Mouse (Mus musculus): ENCODE data around the gene Zfyve9. TPM values are rescaled to one million over a fixed set of nuclear protein-coding genes. Genes with fewer than 3 reads are reported as not detected.

The Zfyve9 gene
- polyA plus RNA-seq (2015; fragmentation: Nextera tagmentation; extraction: Ambion mirVana), result 5.7 and 6.7 TPM in 2 replicates

DNA sequence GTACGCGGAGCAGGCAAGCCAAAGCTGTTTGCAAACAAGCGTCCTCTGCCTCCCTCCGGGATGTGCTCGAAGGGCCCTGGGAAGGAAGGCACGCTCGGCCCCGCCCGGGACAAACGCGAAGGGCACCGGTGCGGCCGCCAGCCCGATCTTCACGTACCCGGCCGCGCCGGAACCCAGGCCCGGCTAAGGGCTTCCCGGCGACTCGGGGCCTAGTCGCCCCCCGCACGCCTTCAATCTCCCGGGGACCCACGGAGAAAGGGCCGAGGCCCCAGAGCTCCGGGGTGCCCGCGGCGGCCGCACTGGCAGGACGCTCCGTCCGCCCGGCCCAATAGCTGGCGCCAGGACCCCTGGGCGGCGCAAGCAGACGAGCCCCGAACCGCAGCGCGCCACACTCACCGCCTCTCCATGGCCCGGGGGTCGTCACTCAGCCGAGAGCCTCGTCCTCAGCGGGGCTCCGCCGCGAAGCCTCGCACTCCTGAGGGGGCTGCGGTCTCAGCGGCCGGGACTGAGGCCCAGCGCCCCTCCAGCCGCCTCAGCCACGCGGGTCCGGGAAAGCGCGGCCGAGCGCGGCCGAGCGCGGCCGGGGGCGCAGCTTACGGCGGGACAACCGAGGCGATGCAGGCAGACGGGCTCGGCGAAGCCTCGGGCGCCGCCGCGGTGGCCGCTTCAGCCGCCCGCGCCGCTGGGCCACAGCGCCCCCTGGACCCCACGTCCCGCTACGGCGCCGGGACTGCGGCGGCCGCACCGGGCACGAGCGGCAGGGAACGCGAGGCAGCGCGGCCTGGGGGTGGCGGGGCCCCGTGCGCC lies at the start of gene Zfyve9:
Gene Zfyve9 (minus strand): TSS at position 742 of the 807 bp plus-strand sequence.
- Histone ChIP-seq H3K27ac (peak within 1 kb of the TSS; percentile 97), H3K36me3 (no peaks in the 10 kb centered on the region), H3K9me3 (no peaks in the 10 kb centered on the region), H3K4me2 (replicated peaks) (peak within 1 kb of the TSS; percentile 74), H3K4me3 (peak within 1 kb of the TSS; percentile 92), H3K4me1 (no peaks in the 10 kb centered on the region; the same call in 1 of the 2 replicates), H3K27me3 (no peaks in the 10 kb centered on the region), H3K9ac (peak within 1 kb of the TSS; percentile 98)
- ATAC-seq (ENCODE audit: low FRiP score, low read depth), result peak; percentile 87
- WGBS, result under 1% methylated on average over 99 of the region's 111 CpGs

DNA sequence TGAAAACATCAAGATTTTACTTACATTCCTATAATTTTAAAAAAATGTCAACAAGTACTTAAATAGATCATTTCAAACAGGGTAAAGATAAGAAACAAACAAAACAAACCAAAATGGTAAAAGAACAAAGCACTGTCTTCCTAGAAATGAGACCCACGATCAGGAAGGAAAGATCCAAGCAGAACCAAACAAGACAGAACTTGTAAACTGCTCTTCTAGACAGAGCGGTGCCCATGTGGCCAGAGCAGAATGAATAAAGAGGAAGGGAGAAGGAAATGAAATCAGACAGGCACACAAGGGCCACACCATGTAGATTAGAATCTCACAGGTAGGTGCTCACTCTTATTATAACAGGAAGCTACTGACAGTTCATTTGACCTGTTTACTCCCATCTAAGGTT lies 46.0 kb upstream of the Zfyve9 start:
- no peak overlapping the region for H3K27ac ChIP-seq
- H3K9ac ChIP-seq, result no peak overlapping the region
- H3K9me3 ChIP-seq, result no peaks in the 10 kb centered on the region
- ATAC-seq (ENCODE audit: low FRiP score, low read depth), result no peak
- H3K4me1 ChIP-seq, result peaks cover 7% of the 10 kb centered on the region
- H3K36me3 ChIP-seq, result peaks cover 71% of the 10 kb centered on the region
- 84% methylated on average over 2 of the region's 2 CpGs for WGBS
- H3K4me2 ChIP-seq (replicated peaks), result no peak overlapping the region
- no peaks in the 10 kb centered on the region for H3K27me3 ChIP-seq
- H3K4me3 ChIP-seq, result no peak overlapping the region

- H3K9ac ChIP-seq, result no peak overlapping the region
- no peak overlapping the region for H3K4me3 ChIP-seq
Observed at GRCm38 (mm10) chr4:108826096-108826495, 45.5 kb upstream of the Zfyve9 start.

DNA sequence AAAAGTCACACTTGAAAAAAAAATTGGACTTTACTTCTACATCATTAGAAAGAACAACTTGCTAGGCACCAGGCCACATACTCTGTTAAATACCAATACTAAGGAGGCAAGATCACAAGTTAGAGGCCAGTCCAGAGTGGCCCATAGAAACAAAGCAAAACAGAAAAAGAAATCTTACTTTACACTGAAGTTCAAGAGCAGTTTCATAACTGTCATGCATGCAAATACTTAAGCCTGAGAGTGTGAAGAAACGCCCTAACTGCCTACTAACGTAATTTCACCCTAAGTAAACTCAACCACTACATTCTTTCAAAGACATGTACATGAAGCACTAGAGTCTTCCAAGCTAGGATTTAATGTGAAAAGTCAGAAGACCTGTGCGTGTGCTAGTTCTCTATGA lies 45.1 kb upstream of the Zfyve9 start:
- Histone ChIP-seq H3K36me3 (peaks cover 79% of the 10 kb centered on the region), H3K27me3 (no peaks in the 10 kb centered on the region), H3K4me1 (no peaks in the 10 kb centered on the region), H3K9me3 (no peaks in the 10 kb centered on the region), H3K4me3 (no peak overlapping the region), H3K4me2 (replicated peaks) (no peak overlapping the region), H3K27ac (no peak overlapping the region), H3K9ac (no peak overlapping the region)
- 95% methylated on average over 3 of the region's 3 CpGs for WGBS
- no peak for ATAC-seq (ENCODE audit: low FRiP score, low read depth)

More at GRCm38 (mm10) chr4:108826096-108826495, 45.5 kb upstream of the Zfyve9 start:
- 81% methylated on average over 1 of the region's 1 CpGs for WGBS
- ATAC-seq (ENCODE audit: low FRiP score, low read depth), result no peak
- Histone ChIP-seq H3K36me3 (peaks cover 75% of the 10 kb centered on the region), H3K27me3 (no peaks in the 10 kb centered on the region), H3K27ac (no peak overlapping the region), H3K4me2 (replicated peaks) (no peak overlapping the region), H3K4me1 (peaks cover 3% of the 10 kb centered on the region), H3K9me3 (no peaks in the 10 kb centered on the region)

DNA sequence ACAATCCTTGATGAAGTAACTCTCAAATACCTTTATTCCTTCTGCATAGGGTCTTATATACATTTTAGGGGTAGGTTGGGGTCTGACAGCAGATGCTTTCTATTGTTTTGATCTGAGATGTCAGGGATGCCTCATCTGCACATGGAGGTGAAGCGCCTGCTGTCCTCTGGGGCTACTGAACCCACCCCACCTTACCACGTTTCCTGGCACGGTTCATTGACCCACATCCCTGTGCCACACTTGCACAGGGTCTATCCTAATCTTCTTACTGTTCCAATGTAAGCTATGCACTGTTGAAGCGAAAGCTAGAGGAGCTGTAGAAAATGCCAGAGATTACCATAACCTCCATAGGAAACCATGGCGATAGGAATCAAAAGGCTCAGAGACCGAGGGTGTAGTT lies 31.0 kb upstream of the Zfyve9 start:
- H3K27ac ChIP-seq, result no peak overlapping the region
- no peak for ATAC-seq (ENCODE audit: low FRiP score, low read depth)
- no peak overlapping the region for H3K4me2 ChIP-seq (replicated peaks)
- no peak overlapping the region for H3K9ac ChIP-seq
- H3K27me3 ChIP-seq, result no peaks in the 10 kb centered on the region
- WGBS, result 77% methylated on average over 6 of the region's 6 CpGs
- H3K4me1 ChIP-seq, result no peaks in the 10 kb centered on the region
- no peak overlapping the region for H3K4me3 ChIP-seq
- no peaks in the 10 kb centered on the region for H3K9me3 ChIP-seq
- peaks cover 13% of the 10 kb centered on the region for H3K36me3 ChIP-seq

DNA sequence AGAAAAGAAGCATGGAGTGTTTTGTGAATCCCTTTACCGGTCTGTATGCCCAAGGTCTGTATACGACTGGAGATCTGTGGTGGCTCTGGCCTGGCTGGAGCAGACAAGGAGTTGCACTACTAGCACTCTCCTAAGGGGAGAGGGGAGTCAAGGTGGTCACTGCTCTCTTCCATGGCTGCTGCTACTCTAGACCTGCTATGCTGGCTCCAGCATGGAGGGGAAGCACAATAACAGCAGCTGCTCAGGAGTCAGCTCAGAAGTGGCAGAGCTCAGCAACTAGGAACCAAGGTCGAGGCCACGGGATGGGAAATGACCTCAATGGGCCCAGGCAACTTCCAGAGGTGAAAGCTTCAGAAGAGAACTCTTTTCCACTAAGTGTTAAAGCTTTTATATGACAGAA lies 30.5 kb upstream of the Zfyve9 start:
- Histone ChIP-seq H3K9me3 (no peaks in the 10 kb centered on the region), H3K9ac (no peak overlapping the region), H3K27me3 (no peaks in the 10 kb centered on the region), H3K4me2 (replicated peaks) (no peak overlapping the region), H3K4me1 (no peaks in the 10 kb centered on the region), H3K36me3 (peaks cover 13% of the 10 kb centered on the region), H3K27ac (no peak overlapping the region), H3K4me3 (no peak overlapping the region)
- no peak for ATAC-seq (ENCODE audit: low FRiP score, low read depth)
- 66% methylated on average over 4 of the region's 4 CpGs for WGBS

DNA sequence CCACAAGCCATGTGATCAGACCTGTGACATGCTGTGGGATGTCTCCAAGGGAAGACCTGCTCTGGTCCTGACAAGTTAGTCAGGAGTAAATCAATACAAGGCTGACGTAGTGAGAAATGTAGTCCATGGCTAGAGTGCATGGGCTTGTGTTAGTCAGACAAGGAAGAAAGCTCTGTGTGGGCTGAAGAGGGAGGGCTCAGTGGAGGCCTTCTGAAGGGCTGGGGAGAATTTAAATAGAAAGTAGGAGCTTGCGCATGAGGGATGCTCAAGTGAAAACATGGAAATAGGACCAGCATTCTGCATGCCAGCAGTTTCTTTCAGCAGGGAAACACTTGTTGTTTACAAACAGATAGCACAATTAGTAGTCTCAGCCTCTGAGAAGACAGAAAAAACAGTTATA lies 22.9 kb upstream of the Zfyve9 start:
- Histone ChIP-seq H3K4me2 (replicated peaks) (no peak overlapping the region), H3K4me1 (no peaks in the 10 kb centered on the region), H3K27me3 (no peaks in the 10 kb centered on the region), H3K9me3 (no peaks in the 10 kb centered on the region), H3K4me3 (no peak overlapping the region), H3K27ac (no peak overlapping the region), H3K36me3 (no peaks in the 10 kb centered on the region), H3K9ac (no peak overlapping the region)
- 81% methylated on average over 2 of the region's 2 CpGs for WGBS
- no peak for ATAC-seq (ENCODE audit: low FRiP score, low read depth)

DNA sequence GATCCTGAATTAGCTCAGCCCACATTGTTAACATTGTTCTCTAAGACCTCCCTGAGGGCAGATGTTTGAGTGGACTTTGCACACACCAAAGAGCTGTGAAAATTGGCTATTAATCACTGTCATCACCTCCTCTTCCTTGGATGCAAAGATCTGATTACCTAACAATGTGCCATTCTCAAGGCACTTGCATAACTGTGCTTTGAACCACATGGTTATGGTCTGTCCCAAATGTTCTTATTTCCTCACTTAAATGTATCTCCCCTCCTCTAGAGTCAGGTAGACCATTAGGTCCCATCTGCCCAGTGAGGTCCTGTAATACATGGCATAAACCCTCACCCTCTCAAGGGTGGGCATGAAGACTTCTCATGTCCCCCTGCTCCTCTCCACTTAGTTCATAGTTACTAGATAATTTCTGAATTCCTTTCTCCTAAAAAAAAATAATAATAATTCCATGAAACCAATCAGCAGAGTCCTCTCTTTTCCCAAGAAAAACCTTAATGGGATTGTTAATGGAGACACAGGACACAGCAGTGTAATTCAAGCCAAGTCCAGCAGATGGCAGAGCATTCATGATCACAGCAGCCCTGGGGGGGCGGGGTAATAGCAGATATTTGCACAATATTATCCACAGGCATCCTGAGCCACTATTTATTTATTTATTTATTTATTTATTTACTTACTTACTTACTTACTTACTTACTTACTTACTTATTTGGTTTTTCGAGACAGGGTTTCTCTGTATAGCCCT lies 17.7 kb upstream of the Zfyve9 start:
- Histone ChIP-seq H3K4me1 (no peaks in the 10 kb centered on the region), H3K4me2 (replicated peaks) (no peak overlapping the region), H3K27ac (no peak overlapping the region), H3K9ac (no peak overlapping the region), H3K4me3 (no peak overlapping the region), H3K27me3 (no peaks in the 10 kb centered on the region), H3K36me3 (no peaks in the 10 kb centered on the region), H3K9me3 (no peaks in the 10 kb centered on the region)
- WGBS, result 58% methylated on average over 2 of the region's 2 CpGs
- ATAC-seq (ENCODE audit: low FRiP score, low read depth), result no peak

DNA sequence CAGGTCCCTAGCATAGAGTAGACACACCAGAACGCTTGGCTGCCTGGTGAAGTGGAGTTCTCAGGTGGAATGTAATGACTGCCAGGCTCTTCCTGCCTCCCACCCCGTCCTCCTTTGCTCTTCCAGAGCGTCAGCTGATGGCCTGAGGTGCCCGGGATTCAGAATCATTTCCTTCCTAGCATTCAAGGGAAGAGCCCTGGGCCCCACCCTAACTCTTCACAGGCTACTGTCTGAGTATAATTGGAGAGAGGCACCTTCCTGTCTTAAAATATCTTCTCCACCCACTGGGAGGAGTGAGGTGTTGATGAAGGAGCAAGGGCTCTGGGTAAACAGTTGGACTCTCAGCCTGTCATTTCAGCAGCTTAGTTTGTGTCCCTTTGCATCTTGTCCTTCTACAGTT lies 16.1 kb upstream of the Zfyve9 start:
- H3K9me3 ChIP-seq, result no peaks in the 10 kb centered on the region
- H3K27ac ChIP-seq, result no peak overlapping the region
- H3K36me3 ChIP-seq, result no peaks in the 10 kb centered on the region
- no peak overlapping the region for H3K4me2 ChIP-seq (replicated peaks)
- H3K9ac ChIP-seq, result no peak overlapping the region
- no peak overlapping the region for H3K4me3 ChIP-seq
- no peaks in the 10 kb centered on the region for H3K4me1 ChIP-seq
- 36% methylated on average over 4 of the region's 4 CpGs for WGBS
- no peak for ATAC-seq (ENCODE audit: low FRiP score, low read depth)
- H3K27me3 ChIP-seq, result no peaks in the 10 kb centered on the region

GRCm38 (mm10) chr4:108793941-108794340 lies 13.3 kb upstream of the Zfyve9 start:
- no peak overlapping the region for H3K27ac ChIP-seq
- no peaks in the 10 kb centered on the region for H3K27me3 ChIP-seq
- ATAC-seq (ENCODE audit: low FRiP score, low read depth), result no peak
- H3K4me3 ChIP-seq, result no peak overlapping the region
- no peak overlapping the region for H3K4me2 ChIP-seq (replicated peaks)
- H3K9ac ChIP-seq, result no peak overlapping the region
- H3K4me1 ChIP-seq, result no peaks in the 10 kb centered on the region
- no peaks in the 10 kb centered on the region for H3K36me3 ChIP-seq
- no peaks in the 10 kb centered on the region for H3K9me3 ChIP-seq
- 58% methylated on average over 1 of the region's 1 CpGs for WGBS

DNA sequence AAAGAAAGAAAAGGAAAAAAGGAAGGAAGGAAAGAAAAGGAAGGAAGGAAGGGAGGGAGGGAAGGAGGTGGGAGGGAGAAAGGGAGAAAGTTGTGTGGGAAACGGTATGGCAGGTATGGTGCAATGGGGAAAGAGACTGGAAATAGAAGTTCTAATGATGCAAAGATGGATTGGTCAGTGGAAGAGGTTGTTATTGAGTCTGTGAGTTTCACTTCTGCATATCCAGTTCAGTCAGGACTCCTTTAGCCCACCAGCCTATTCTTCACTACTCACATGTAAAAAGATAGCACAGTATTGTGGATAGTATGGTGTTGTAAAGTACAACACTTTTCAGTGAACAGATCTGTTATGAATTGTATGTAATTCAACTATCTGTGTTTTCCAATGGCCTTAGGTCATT lies 9.9 kb upstream of the Zfyve9 start:
- no peak overlapping the region for H3K4me3 ChIP-seq
- H3K27me3 ChIP-seq, result no peaks in the 10 kb centered on the region
- no peak overlapping the region for H3K9ac ChIP-seq
- no peak for ATAC-seq (ENCODE audit: low FRiP score, low read depth)
- no peaks in the 10 kb centered on the region for H3K36me3 ChIP-seq
- H3K4me2 ChIP-seq (replicated peaks), result no peak overlapping the region
- 74% methylated on average over 1 of the region's 1 CpGs for WGBS
- H3K9me3 ChIP-seq, result no peaks in the 10 kb centered on the region
- no peaks in the 10 kb centered on the region for H3K4me1 ChIP-seq
- H3K27ac ChIP-seq, result no peak overlapping the region

DNA sequence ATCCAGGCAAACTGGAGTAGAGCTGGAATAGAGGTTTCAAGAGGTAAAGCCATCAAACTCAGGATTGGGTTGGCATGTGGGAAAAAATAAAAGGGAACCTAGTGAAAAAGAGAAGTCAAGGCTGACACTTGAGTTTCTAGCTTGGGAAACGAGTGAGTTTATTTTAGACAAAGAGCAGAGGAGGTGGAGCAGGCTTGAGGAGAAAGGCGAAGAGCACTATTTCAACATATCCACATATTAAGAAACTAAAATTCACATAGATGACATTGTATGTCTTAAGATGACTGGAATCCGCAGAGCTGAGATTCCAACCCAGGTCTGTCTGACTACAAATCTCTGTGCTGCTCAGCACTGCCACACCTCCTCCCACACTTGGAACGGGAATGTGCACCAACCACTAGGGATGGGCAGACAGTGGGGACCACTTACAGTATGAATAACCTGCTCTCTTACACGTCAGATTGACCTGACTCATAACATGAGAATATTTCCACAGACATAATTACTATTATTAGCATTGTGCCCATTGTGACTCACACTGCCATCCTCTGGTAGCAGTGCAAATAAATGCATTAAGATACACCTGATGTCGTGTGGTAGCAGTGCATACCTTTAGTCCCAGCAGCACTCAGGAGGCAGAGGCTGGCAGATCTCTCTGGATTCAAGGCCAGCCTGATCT lies 8.8 kb upstream of the Zfyve9 start:
- H3K9me3 ChIP-seq, result no peaks in the 10 kb centered on the region
- ATAC-seq (ENCODE audit: low FRiP score, low read depth), result no peak
- H3K36me3 ChIP-seq, result no peaks in the 10 kb centered on the region
- no peaks in the 10 kb centered on the region for H3K27me3 ChIP-seq
- WGBS, result 79% methylated on average over 6 of the region's 6 CpGs
- no peak overlapping the region for H3K27ac ChIP-seq
- H3K4me3 ChIP-seq, result no peak overlapping the region
- no peaks in the 10 kb centered on the region for H3K4me1 ChIP-seq
- no peak overlapping the region for H3K4me2 ChIP-seq (replicated peaks)
- no peak overlapping the region for H3K9ac ChIP-seq

Measured in limb, embryonic 13.5 days (tissue).